Mouse (Mus musculus) liver, postnatal 0 days (tissue): ENCODE results near the gene Col28a1. TPM values are rescaled to one million over a fixed set of nuclear protein-coding genes. Genes with fewer than 3 reads are reported as not detected.
"Not testable (repeated sequence)": the region's sequence is repeated elsewhere in the genome, so short reads cannot be mapped to it uniquely, and the experiment has no call there.

Experiments
- ATAC-seq: fragments of 200-750 bp; cut with Nextera tagmentation; 2 replicates; pipeline ENCODE4 v1.8.0; 2017; ENCODE audit warnings: mild to moderate bottlenecking, moderate library complexity
- DNase-seq: peaks from one replicate; pipeline ENCODE4 v3.0.0-alpha.2; 2016
- H3K27ac ChIP-seq: fragments of 300-500 bp; sonication (generic); 2 replicates; pipeline ENCODE4 v1.5.1; 2014; ENCODE audit warnings: antibody characterized with exemption, moderate library complexity, mild to moderate bottlenecking, low read depth
- H3K27me3 ChIP-seq: fragments of 300-500 bp; sonication (generic); 2 replicates; pipeline ENCODE4 v1.6.1; 2014; ENCODE audit warnings: low read length, control low read depth, mixed read lengths; ENCODE audit not compliant: insufficient read depth
- H3K36me3 ChIP-seq: fragments of 300-500 bp; sonication (generic); replicated peaks from 2 replicates; pipeline ENCODE4 v1.6.1; 2014; ENCODE audit warnings: mild to moderate bottlenecking, control low read depth, low read length, moderate library complexity, mixed read lengths; ENCODE audit not compliant: insufficient read depth
- H3K4me1 ChIP-seq: fragments of 300-500 bp; sonication (generic); 2 replicates; pipeline ENCODE4 v1.6.1; 2014; ENCODE audit warnings: antibody characterized with exemption, mild to moderate bottlenecking, control low read depth; ENCODE audit not compliant: insufficient read depth
- H3K4me2 ChIP-seq: fragments of 300-500 bp; sonication (generic); 2 replicates; pipeline ENCODE4 v1.6.1; 2014; ENCODE audit warnings: low read depth, mild to moderate bottlenecking, low read length, moderate library complexity, mixed read lengths
- H3K4me3 ChIP-seq: fragments of 300-500 bp; sonication (generic); 2 replicates; pipeline ENCODE4 v1.5.1; 2014; ENCODE audit warnings: low read depth, low read length
- H3K9ac ChIP-seq: fragments of 300-500 bp; sonication (generic); replicated peaks from 2 replicates; pipeline ENCODE4 v1.6.1; 2014; ENCODE audit warnings: mild to moderate bottlenecking, moderate library complexity
- H3K9me3 ChIP-seq: fragments of 300-500 bp; sonication (generic); 2 replicates; pipeline ENCODE4 v1.6.1; 2016; ENCODE audit warnings: mild to moderate bottlenecking, control low read depth, low read length, mixed read lengths
- CTCF ChIP-seq: sonication (generic); IDR thresholded peaks from 2 replicates; pipeline ENCODE4 v1.5.1; 2016; ENCODE audit warnings: antibody characterized with exemption, low read depth
- EP300 ChIP-seq: IDR thresholded peaks from 2 replicates; pipeline ENCODE4 v1.6.1; 2016; ENCODE audit warnings: antibody characterized with exemption, low read depth, mild to moderate bottlenecking
- WGBS: fragments of 180-500 bp; shearing (Covaris S2); extraction: QIAGEN DNeasy Blood & Tissue Kit; methylation state at CpG from one replicate; pipeline ENCODE4 v1.1.7; 2014; ENCODE audit not compliant: insufficient replicate concordance; 5-methylcytosine and 5-hydroxymethylcytosine counted together
- polyA plus RNA-seq: library from polyadenylated mRNA; unstranded; fragments of >200 nt; fragmentation: Nextera tagmentation; extraction: Ambion mirVana; gene quantifications from 2 replicates; pipeline ENCODE4 v1.2.1, GENCODE M21; 2015

The Col28a1 gene
- polyA plus RNA-seq, 1 experiment from 2014 or later, result 0.05 TPM

DNA sequence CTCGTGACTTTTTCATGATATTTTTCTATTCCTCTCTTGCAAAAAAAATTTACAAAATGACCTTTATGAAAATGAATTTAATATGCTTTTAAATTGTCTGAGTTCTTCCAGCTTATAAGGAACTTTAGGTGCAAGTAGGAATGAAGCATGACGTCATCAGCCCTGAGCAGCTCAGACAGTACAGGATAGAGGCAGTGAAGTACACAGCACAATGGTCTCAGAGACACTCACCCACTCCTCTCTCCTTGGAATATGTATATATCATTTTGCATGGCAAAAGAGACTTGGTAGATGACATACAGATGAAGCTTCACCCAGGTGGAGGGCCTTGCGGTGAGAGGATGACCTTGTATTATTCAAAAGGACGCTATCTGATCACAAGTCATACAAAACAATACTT is 197.7 kb downstream of the Col28a1 start:
- 80% methylated on average over 4 of the region's 4 CpGs for whole genome bisulfite sequencing
- no peak for DNase-seq
- Histone ChIP-seq H3K27ac (no peak overlapping the region), H3K36me3 (no peaks in the 10 kb centered on the region), H3K9ac (no peak overlapping the region), H3K9me3 (no peaks in the 10 kb centered on the region), H3K27me3 (no peaks in the 10 kb centered on the region), H3K4me1 (no peaks in the 10 kb centered on the region), H3K4me3 (no peak overlapping the region), H3K4me2 (no peak overlapping the region)
- no peak for TF ChIP-seq CTCF
- no peak for TF ChIP-seq EP300
- ATAC-seq, result no peak

GRCm38 (mm10) chr6:7983646-7983979 is 208.8 kb downstream of the Col28a1 start:
- Histone ChIP-seq H3K4me2 (peak overlapping the region; percentile 51), H3K4me3 (0 out of 2 replicates have a peak overlapping the region, but pooled peaks have one; percentile 5), H3K4me1 (no peaks in the 10 kb centered on the region), H3K9me3 (no peaks in the 10 kb centered on the region), H3K27ac (no peak overlapping the region), H3K36me3 (no peaks in the 10 kb centered on the region), H3K9ac (no peak overlapping the region), H3K27me3 (no peaks in the 10 kb centered on the region)
- no peak for TF ChIP-seq EP300
- TF ChIP-seq CTCF, result peak; percentile 69
- peak; percentile 73 for DNase-seq
- ATAC-seq, result no peak
- WGBS, result 32% methylated on average over 7 of the region's 7 CpGs

DNA sequence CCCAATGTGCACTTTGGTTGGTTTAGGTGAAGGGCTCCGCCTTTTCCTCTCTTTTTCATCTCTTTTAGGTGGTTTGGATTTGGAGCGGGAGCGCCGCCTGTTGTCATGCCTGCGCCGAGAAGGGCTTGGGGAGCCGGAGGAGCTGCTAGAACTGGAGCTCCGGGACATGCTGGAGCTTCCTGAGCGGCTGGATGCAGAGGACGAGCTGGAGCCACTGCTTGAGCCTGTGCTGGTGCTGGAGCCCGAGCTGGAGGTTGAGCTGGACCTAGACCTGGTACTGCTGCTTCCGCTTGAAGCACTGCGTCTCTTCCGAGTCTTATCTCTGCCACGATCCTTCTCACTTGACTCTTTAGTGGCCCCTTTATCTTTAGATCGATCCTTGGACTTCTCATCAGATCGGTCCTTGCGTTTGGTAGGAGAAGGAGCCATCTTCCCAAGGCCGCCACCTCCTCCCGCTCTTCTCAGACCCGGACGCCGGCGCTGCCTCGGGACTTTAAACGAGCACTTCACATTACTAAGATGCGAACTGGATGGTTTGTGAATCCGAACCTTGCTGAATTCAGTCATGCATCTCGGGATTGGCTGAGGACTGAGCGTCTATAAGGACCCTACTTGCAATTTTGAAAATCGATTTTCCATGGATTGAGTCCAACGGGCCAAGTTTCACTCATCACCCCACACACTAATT is 209.3 kb downstream of the Col28a1 start:
- Histone ChIP-seq H3K4me2 (peak overlapping the region; percentile 51), H3K4me3 (0 out of 2 replicates have a peak overlapping the region, but pooled peaks have one; percentile 5)
- H3K4me1 ChIP-seq, H3K27ac ChIP-seq, DNase-seq, H3K36me3 ChIP-seq, H3K27me3 ChIP-seq, H3K9me3 ChIP-seq, H3K9ac ChIP-seq, ATAC-seq: not testable (repeated sequence)
- 56% methylated on average over 32 of the region's 32 CpGs for WGBS

DNA sequence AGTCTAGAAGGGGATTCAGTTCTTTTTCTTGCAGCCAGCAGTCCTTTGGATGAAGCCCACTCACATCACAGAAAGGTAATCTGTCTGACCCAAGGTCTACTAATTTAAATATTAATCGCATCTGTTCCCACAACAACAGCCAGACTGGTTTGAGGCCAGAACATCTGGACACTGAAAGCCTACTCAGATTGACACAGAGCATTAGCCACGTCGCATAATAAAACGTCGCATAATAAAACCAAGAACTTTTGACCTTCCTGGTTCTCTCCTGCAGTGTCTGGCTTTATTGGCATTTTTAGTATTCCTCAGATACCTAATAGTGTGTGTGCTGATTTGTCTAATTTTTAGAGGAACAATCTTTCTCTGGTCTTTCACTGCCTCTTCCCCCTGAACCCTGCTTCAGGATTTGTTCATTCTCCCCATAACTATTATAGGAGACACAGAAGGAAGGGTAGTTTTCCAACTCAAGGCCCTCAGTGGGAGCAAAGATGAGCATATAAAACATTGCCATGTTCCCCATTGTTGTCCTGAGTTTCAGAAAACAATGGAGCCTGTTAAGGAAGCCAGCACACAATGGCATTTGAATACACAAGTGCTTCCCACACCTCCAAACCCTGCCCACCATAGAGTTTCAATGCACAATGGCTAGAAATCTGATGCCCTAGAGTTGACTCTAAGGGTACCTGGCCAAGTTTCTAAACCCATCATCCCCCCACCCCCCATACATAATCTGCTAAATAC is 221.2 kb downstream of the Col28a1 start:
- no peaks in the 10 kb centered on the region for H3K27me3 ChIP-seq
- DNase-seq (no peak), ATAC-seq (no peak)
- WGBS, result 78% methylated on average over 5 of the region's 5 CpGs
- no peaks in the 10 kb centered on the region for H3K36me3 ChIP-seq
- no peak for TF ChIP-seq EP300
- no peak for TF ChIP-seq CTCF
- no peaks in the 10 kb centered on the region for H3K9me3 ChIP-seq
- no peak overlapping the region for H3K4me2 ChIP-seq
- no peak overlapping the region for H3K4me3 ChIP-seq
- H3K27ac ChIP-seq, result no peak overlapping the region
- H3K9ac ChIP-seq, result no peak overlapping the region
- H3K4me1 ChIP-seq, result no peaks in the 10 kb centered on the region

- Histone ChIP-seq H3K9ac (no peak overlapping the region), H3K9me3 (no peaks in the 10 kb centered on the region), H3K36me3 (no peaks in the 10 kb centered on the region), H3K27ac (no peak overlapping the region), H3K4me2 (no peak overlapping the region), H3K4me3 (no peak overlapping the region), H3K27me3 (no peaks in the 10 kb centered on the region), H3K4me1 (no peaks in the 10 kb centered on the region)
- ATAC-seq (no peak), DNase-seq (no peak)
- WGBS, result 77% methylated on average over 4 of the region's 4 CpGs
- TF ChIP-seq CTCF (no peak), EP300 (no peak)
These were observed 223.0 kb downstream of the Col28a1 start for GRCm38 (mm10) chr6:7969376-7969775.

DNA sequence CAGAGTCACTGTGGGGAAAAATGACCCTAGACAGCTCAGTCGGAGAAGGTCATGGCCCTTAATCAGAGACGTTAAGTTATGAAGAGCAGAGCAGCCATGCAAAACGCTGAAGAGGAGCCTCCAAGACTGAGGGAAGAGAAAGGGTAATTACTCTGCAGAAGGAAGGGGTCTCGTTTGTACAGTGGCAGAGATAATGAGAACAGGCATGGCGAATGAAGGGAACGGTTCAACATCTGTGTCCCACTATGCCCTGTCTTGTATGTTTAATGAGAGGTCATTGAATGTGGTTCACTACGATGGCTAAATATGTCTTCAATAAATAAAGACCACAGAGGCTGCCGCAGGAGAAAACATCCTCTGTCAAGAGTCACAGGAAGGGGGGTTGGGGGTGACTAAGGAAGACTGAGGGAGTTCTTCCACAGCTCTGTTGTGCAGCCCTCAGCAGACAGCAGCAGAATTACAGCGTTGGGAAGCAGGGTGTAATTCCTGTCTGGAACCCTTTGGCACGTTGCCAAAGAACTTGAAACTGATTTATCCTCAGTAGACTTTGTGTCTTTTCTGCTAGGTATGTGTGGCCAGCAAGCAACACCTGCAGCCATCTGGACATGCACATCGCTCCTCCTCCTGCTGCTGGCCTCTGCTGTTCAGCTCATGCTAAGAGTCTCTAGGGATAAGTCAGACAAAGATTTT is 226.4 kb downstream of the Col28a1 start:
- WGBS, result 61% methylated on average over 11 of the region's 11 CpGs
- DNase-seq, result no peak
- no peak overlapping the region for H3K4me2 ChIP-seq

More for the DNA sequence above, 226.4 kb downstream of the Col28a1 start:
- no peaks in the 10 kb centered on the region for H3K9me3 ChIP-seq
- no peaks in the 10 kb centered on the region for H3K36me3 ChIP-seq
- no peaks in the 10 kb centered on the region for H3K27me3 ChIP-seq
- no peak for TF ChIP-seq CTCF
- TF ChIP-seq EP300, result no peak
- H3K4me1 ChIP-seq, result no peaks in the 10 kb centered on the region
- no peak overlapping the region for H3K4me3 ChIP-seq
- ATAC-seq, result no peak
- no peak overlapping the region for H3K27ac ChIP-seq
- H3K9ac ChIP-seq, result no peak overlapping the region
